In genomic region chr6:71423116-71423515, GRCm38 (mm10) we compare ENCODE assay signal across 10 mouse cellular contexts. TPM values are rescaled to one million over a fixed set of nuclear protein-coding genes. Genes with fewer than 3 reads are reported as not detected.
DNase-seq lines count a peak whose midpoint lies in the region; ATAC-seq and TF ChIP-seq lines count a peak whose summit lies in the region.
"Had no signal": no experiment of that assay in that cellular context is flagged by ENCODE, and none has a peak within 500 bp of the region (broad histone marks: within the 10 kb centered on the region; RNA-seq: fewer than 3 reads in every experiment).

No protein-coding gene starts in this region.

- 90% methylated on average over 3 of the region's 3 CpGs for WGBS in heart, embryonic 12.5 days
- 93% methylated on average over 3 of the region's 3 CpGs for WGBS in midbrain, embryonic 14.5 days
- 88% methylated on average over 3 of the region's 3 CpGs for WGBS in midbrain, embryonic 16.5 days
- WGBS in stomach, postnatal 0 days = 90% methylated on average over 3 of the region's 3 CpGs
- WGBS in forebrain, embryonic 13.5 days = 88% methylated on average over 3 of the region's 3 CpGs

- peaks cover 17% of the 10 kb centered on the region for H3K36me3 ChIP-seq in heart, embryonic 12.5 days
- peaks cover 18% of the 10 kb centered on the region for H3K36me3 ChIP-seq in midbrain, embryonic 14.5 days (ENCODE audit: control insufficient read depth, insufficient read depth, low read length)
- no peaks in the 10 kb centered on the region for H3K36me3 ChIP-seq in midbrain, embryonic 16.5 days (ENCODE audit: control insufficient read depth, insufficient read depth, low read length)
- 0 out of 2 replicates have a peak, but pooled peaks cover 4% of the 10 kb centered on the region for H3K36me3 ChIP-seq in stomach, postnatal 0 days (ENCODE audit: control insufficient read depth, insufficient read depth, low read length)
- peaks cover 21% of the 10 kb centered on the region for H3K36me3 ChIP-seq in forebrain, embryonic 13.5 days (ENCODE audit: poor library complexity, severe bottlenecking)

- peak; percentile 73 for TF ChIP-seq CTCF in stomach, postnatal 0 days (IDR thresholded peaks at IDR 0.05; ENCODE audit: low read depth)

- no peak overlapping the region for H3K27ac ChIP-seq in heart, embryonic 12.5 days (ENCODE audit: poor library complexity, severe bottlenecking)
- H3K27ac ChIP-seq in midbrain, embryonic 14.5 days (replicated peaks; ENCODE audit: low read depth, low read length) = no peak overlapping the region
- no peak overlapping the region for H3K27ac ChIP-seq in midbrain, embryonic 16.5 days (ENCODE audit: low read length)
- no peak overlapping the region for H3K27ac ChIP-seq in stomach, postnatal 0 days (replicated peaks)
- no peak overlapping the region for H3K27ac ChIP-seq in forebrain, embryonic 13.5 days
- H3K27ac ChIP-seq: liver, embryonic 15.5 days had no signal

- no peaks in the 10 kb centered on the region; the same call in 1 of the 2 replicates for H3K4me1 ChIP-seq in heart, embryonic 12.5 days (replicated peaks)
- H3K4me1 ChIP-seq in midbrain, embryonic 14.5 days (ENCODE audit: control insufficient read depth, insufficient read depth, low read length) = no peaks in the 10 kb centered on the region
- no peaks in the 10 kb centered on the region for H3K4me1 ChIP-seq in midbrain, embryonic 16.5 days (ENCODE audit: control insufficient read depth, insufficient read depth, low read length)
- H3K4me1 ChIP-seq in stomach, postnatal 0 days (replicated peaks; ENCODE audit: control insufficient read depth, insufficient read depth) = no peaks in the 10 kb centered on the region
- H3K4me1 ChIP-seq in forebrain, embryonic 13.5 days = no peaks in the 10 kb centered on the region
- H3K4me1 ChIP-seq: liver, embryonic 15.5 days had no signal

- H3K4me2 ChIP-seq in heart, embryonic 12.5 days = no peak overlapping the region
- H3K4me2 ChIP-seq in midbrain, embryonic 14.5 days (ENCODE audit: low read length) = no peak overlapping the region
- H3K4me2 ChIP-seq in midbrain, embryonic 16.5 days (ENCODE audit: low read length) = no peak overlapping the region
- no peak overlapping the region for H3K4me2 ChIP-seq in stomach, postnatal 0 days (replicated peaks; ENCODE audit: low read depth)
- H3K4me2 ChIP-seq in forebrain, embryonic 13.5 days = no peak overlapping the region
- H3K4me2 ChIP-seq: liver, embryonic 15.5 days had no signal

- H3K27me3 ChIP-seq in heart, embryonic 12.5 days (replicated peaks) = no peaks in the 10 kb centered on the region
- no peaks in the 10 kb centered on the region for H3K27me3 ChIP-seq in midbrain, embryonic 14.5 days (ENCODE audit: control insufficient read depth, insufficient read depth, low read length)
- no peaks in the 10 kb centered on the region for H3K27me3 ChIP-seq in midbrain, embryonic 16.5 days (ENCODE audit: control insufficient read depth, insufficient read depth, low read depth, low read length)
- no peaks in the 10 kb centered on the region for H3K27me3 ChIP-seq in stomach, postnatal 0 days (ENCODE audit: control insufficient read depth, insufficient read depth, low read length)
- H3K27me3 ChIP-seq in forebrain, embryonic 13.5 days = no peaks in the 10 kb centered on the region
- H3K27me3 ChIP-seq: liver, embryonic 15.5 days had no signal

- ATAC-seq in heart, embryonic 12.5 days (ENCODE audit: insufficient number of reproducible peaks, low FRiP score) = no peak
- ATAC-seq in midbrain, embryonic 14.5 days (ENCODE audit: low FRiP score, low TSS enrichment) = no peak
- no peak for ATAC-seq in midbrain, embryonic 16.5 days
- no peak for ATAC-seq in stomach, postnatal 0 days (ENCODE audit: low FRiP score, low TSS enrichment)
- no peak for ATAC-seq in forebrain, embryonic 13.5 days

- intact Hi-C loops in heart, postnatal 10 days (cut with DNase I) = loop anchor here (5.0 kb wide), 1 partner anchor 256 kb away; no protein-coding TSS in a partner anchor

- peak; percentile 25 to 40 for DNase-seq in heart, postnatal 10 days
- peak; percentile 64 for DNase-seq in midbrain, embryonic 14.5 days
- peak; percentile 65 for DNase-seq in adipocyte (ENCODE audit: low spot score)
- DNase-seq in stomach, postnatal 0 days (ENCODE audit: low spot score) = no peak
- DNase-seq in cerebellum, adult 11-12 months = no peak

- no peak overlapping the region for H3K4me3 ChIP-seq in heart, embryonic 12.5 days
- H3K4me3 ChIP-seq in midbrain, embryonic 14.5 days (replicated peaks; ENCODE audit: low read depth, low read length) = no peak overlapping the region
- H3K4me3 ChIP-seq in midbrain, embryonic 16.5 days (ENCODE audit: low read depth, low read length) = no peak overlapping the region
- H3K4me3 ChIP-seq in stomach, postnatal 0 days (ENCODE audit: low read depth, low read length) = no peak overlapping the region
- H3K4me3 ChIP-seq in forebrain, embryonic 13.5 days = no peak overlapping the region
- H3K4me3 ChIP-seq: liver, embryonic 15.5 days had no signal

- H3K9me3 ChIP-seq in heart, embryonic 12.5 days (replicated peaks) = no peaks in the 10 kb centered on the region
- H3K9me3 ChIP-seq in midbrain, embryonic 14.5 days (ENCODE audit: control insufficient read depth, low read length) = no peaks in the 10 kb centered on the region
- no peaks in the 10 kb centered on the region for H3K9me3 ChIP-seq in midbrain, embryonic 16.5 days (replicated peaks; ENCODE audit: control insufficient read depth, low read length, poor library complexity, severe bottlenecking)
- H3K9me3 ChIP-seq in stomach, postnatal 0 days (ENCODE audit: control insufficient read depth, low read length) = no peaks in the 10 kb centered on the region
- no peaks in the 10 kb centered on the region for H3K9me3 ChIP-seq in forebrain, embryonic 13.5 days (replicated peaks)
- H3K9me3 ChIP-seq: liver, embryonic 15.5 days had no signal

- no peak for TF ChIP-seq EP300 in stomach, postnatal 0 days (optimal IDR thresholded peaks at IDR 0.05)

- no peak overlapping the region for H3K9ac ChIP-seq in heart, embryonic 12.5 days
- no peak overlapping the region for H3K9ac ChIP-seq in midbrain, embryonic 14.5 days (replicated peaks; ENCODE audit: low read length)
- no peak overlapping the region for H3K9ac ChIP-seq in midbrain, embryonic 16.5 days (ENCODE audit: low read depth, low read length)
- no peak overlapping the region for H3K9ac ChIP-seq in stomach, postnatal 0 days (ENCODE audit: low read length)
- no peak overlapping the region for H3K9ac ChIP-seq in forebrain, embryonic 13.5 days
- H3K9ac ChIP-seq: liver, embryonic 15.5 days had no signal

RNA-seq across cellular contexts. Expression of gene Rmnd5a, which starts 17.3 kb away (rescaled TPM):
- total RNA-seq in heart, postnatal 10 days (2021) = 10 to 100 TPM; 58.0 to 64.8 TPM
- polyA plus RNA-seq in heart, embryonic 12.5 days (2016; fragmentation: Nextera tagmentation; extraction: Ambion mirVana) = 15.2 and 17.0 TPM in 2 replicates
- 5.5 and 6.7 TPM in 2 replicates for polyA plus RNA-seq in midbrain, embryonic 14.5 days (2014; fragmentation: Nextera tagmentation; extraction: Ambion mirVana)
- 7.0 and 8.1 TPM in 2 replicates for polyA plus RNA-seq in midbrain, embryonic 16.5 days (2015; fragmentation: Nextera tagmentation; extraction: Ambion mirVana)
- 11.3 and 13.5 TPM in 2 replicates for polyA plus RNA-seq in stomach, postnatal 0 days (2015; fragmentation: Nextera tagmentation; extraction: Ambion mirVana)
- 6.8 and 9.0 TPM in 2 replicates for polyA plus RNA-seq in forebrain, embryonic 13.5 days (2015; fragmentation: Nextera tagmentation; extraction: Ambion mirVana)

RNA-seq across cellular contexts. Expression of gene Cd8a, which starts 49.9 kb away (rescaled TPM):
- 1 to 10 TPM in 1 of 2 experiments, under 1 TPM in 1; 0.60 to 2.6 TPM for total RNA-seq in heart, postnatal 10 days (2021)
- not detected in 2 replicates for polyA plus RNA-seq in heart, embryonic 12.5 days (2016; fragmentation: Nextera tagmentation; extraction: Ambion mirVana)
- polyA plus RNA-seq in midbrain, embryonic 14.5 days (2014; fragmentation: Nextera tagmentation; extraction: Ambion mirVana) = not detected in 2 replicates
- not detected in 2 replicates for polyA plus RNA-seq in midbrain, embryonic 16.5 days (2015; fragmentation: Nextera tagmentation; extraction: Ambion mirVana)
- polyA plus RNA-seq in stomach, postnatal 0 days (2015; fragmentation: Nextera tagmentation; extraction: Ambion mirVana) = 0.04 TPM in 1 of 2 replicates, not detected in the other
- polyA plus RNA-seq in forebrain, embryonic 13.5 days (2015; fragmentation: Nextera tagmentation; extraction: Ambion mirVana) = not detected in 2 replicates
- polyA plus RNA-seq: liver, embryonic 15.5 days; neural tube, embryonic 11.5 days had no signal

Comparison
In these comparisons a context has a peak if more than half of its experiments do, and no peak if none do; other contexts are left out.
1. DNase-seq: peak in heart, postnatal 10 days (2 of 2), midbrain, embryonic 14.5 days (single experiment) and adipocyte (single experiment); none in stomach, postnatal 0 days (single experiment) and cerebellum, adult 11-12 months (single experiment).